In the genomic region with DNA sequence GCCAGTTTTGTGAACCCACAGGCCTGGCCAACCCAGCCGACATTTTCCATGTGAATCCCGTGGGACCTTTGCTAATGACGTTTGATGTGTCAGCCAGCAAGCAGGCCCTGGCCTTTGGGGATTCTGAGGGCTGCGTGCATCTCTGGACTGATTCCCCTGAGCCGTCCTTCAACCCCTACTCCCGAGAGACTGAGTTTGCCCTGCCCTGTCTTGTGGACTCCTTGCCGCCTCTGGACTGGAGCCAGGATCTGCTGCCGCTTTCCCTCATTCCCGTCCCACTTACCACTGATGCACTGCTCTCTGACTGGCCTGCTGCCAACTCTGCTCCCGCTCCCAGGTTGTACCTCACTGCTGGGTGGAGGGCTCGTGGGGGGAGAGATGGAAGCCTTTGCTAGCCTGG, we compare ENCODE assay signal across 8 mouse cellular contexts. TPM values are rescaled to one million over a fixed set of nuclear protein-coding genes. Genes with fewer than 3 reads are reported as not detected.
DNase-seq lines count a peak whose midpoint lies in the region; ATAC-seq and TF ChIP-seq lines count a peak whose summit lies in the region.
"Had no signal": no experiment of that assay in that cellular context is flagged by ENCODE, and none has a peak within 500 bp of the region (broad histone marks: within the 10 kb centered on the region; RNA-seq: fewer than 3 reads in every experiment).

No protein-coding gene starts in this region.

- no peak overlapping the region for H3K4me2 ChIP-seq in kidney, embryonic 15.5 days
- H3K4me2 ChIP-seq in heart, embryonic 12.5 days = peak overlapping the region; percentile 58
- H3K4me2 ChIP-seq: hindbrain, embryonic 15.5 days had no signal

- H3K4me1 ChIP-seq in kidney, adult 2 months (ENCODE audit: control insufficient read depth, insufficient read depth, low read length) = no peaks in the 10 kb centered on the region
- H3K4me1 ChIP-seq in kidney, embryonic 15.5 days = no peaks in the 10 kb centered on the region
- H3K4me1 ChIP-seq in heart, embryonic 12.5 days (replicated peaks) = peaks cover 19% of the 10 kb centered on the region

- WGBS in kidney, adult 2 months = 51% methylated on average over 11 of the region's 11 CpGs
- 67% methylated on average over 11 of the region's 11 CpGs for WGBS in kidney, embryonic 15.5 days
- WGBS in heart, embryonic 12.5 days = 33% methylated on average over 11 of the region's 11 CpGs

- peak; percentile 43 for DNase-seq in kidney, adult 2 months
- peak; percentile 81 for DNase-seq in adrenal gland, postnatal 14 days
- DNase-seq in lung, postnatal 4 days = peak; percentile 10 to 54
- DNase-seq in layer of hippocampus, adult 11-12 months (ENCODE audit: low spot score) = no peak
- no peak for DNase-seq in natural killer cell, adult 2 months (ENCODE audit: low spot score in 2 of 2)

- no peaks in the 10 kb centered on the region for H3K9me3 ChIP-seq in kidney, embryonic 15.5 days (replicated peaks)
- H3K9me3 ChIP-seq in heart, embryonic 12.5 days (replicated peaks) = no peaks in the 10 kb centered on the region
- H3K9me3 ChIP-seq: hindbrain, embryonic 15.5 days had no signal

- H3K27me3 ChIP-seq in kidney, adult 2 months (replicated peaks; ENCODE audit: control insufficient read depth, insufficient read depth, low read length) = no peaks in the 10 kb centered on the region
- H3K27me3 ChIP-seq in kidney, embryonic 15.5 days = no peaks in the 10 kb centered on the region
- no peaks in the 10 kb centered on the region for H3K27me3 ChIP-seq in heart, embryonic 12.5 days (replicated peaks)
- H3K27me3 ChIP-seq: hindbrain, embryonic 15.5 days had no signal

- no peak for TF ChIP-seq POLR2A in kidney, adult 2 months (IDR thresholded peaks at IDR 0.05; ENCODE audit: low read depth, low read length)

- H3K36me3 ChIP-seq in kidney, adult 2 months (ENCODE audit: control insufficient read depth, insufficient read depth, low read length) = peaks cover 2% of the 10 kb centered on the region; the same call in 1 of the 2 replicates
- peaks cover 92% of the 10 kb centered on the region for H3K36me3 ChIP-seq in kidney, embryonic 15.5 days
- peaks cover 67% of the 10 kb centered on the region for H3K36me3 ChIP-seq in heart, embryonic 12.5 days

- no peak overlapping the region for H3K9ac ChIP-seq in kidney, embryonic 15.5 days
- H3K9ac ChIP-seq in heart, embryonic 12.5 days = no peak overlapping the region; the same call in 1 of the 2 replicates
- H3K9ac ChIP-seq: hindbrain, embryonic 15.5 days had no signal

- no peak for ATAC-seq in kidney, embryonic 15.5 days (replicated peaks; ENCODE audit: low FRiP score)
- ATAC-seq in heart, embryonic 12.5 days (ENCODE audit: insufficient number of reproducible peaks, low FRiP score) = peak; percentile 71; the same call in 1 of the 2 replicates

- no peak overlapping the region for H3K4me3 ChIP-seq in kidney, adult 2 months (ENCODE audit: insufficient read depth, low read depth, low read length)
- no peak overlapping the region for H3K4me3 ChIP-seq in kidney, embryonic 15.5 days (replicated peaks)
- H3K4me3 ChIP-seq in heart, embryonic 12.5 days = no peak overlapping the region
- H3K4me3 ChIP-seq: hindbrain, embryonic 15.5 days had no signal

- H3K27ac ChIP-seq in kidney, adult 2 months (ENCODE audit: insufficient read depth, low read depth, low read length) = no peak overlapping the region
- no peak overlapping the region for H3K27ac ChIP-seq in kidney, embryonic 15.5 days
- peak overlapping the region; percentile 90 for H3K27ac ChIP-seq in heart, embryonic 12.5 days (ENCODE audit: poor library complexity, severe bottlenecking)
- H3K27ac ChIP-seq: hindbrain, embryonic 15.5 days had no signal

- TF ChIP-seq CTCF in kidney, adult 2 months (conservative IDR thresholded peaks at IDR 0.05; ENCODE audit: insufficient read depth, insufficient read length, low read depth, low read length) = no peak

RNA-seq across cellular contexts. Expression of a gene that starts 7.0 kb away (rescaled TPM):
- 18.1 and 21.1 TPM in 2 replicates for polyA plus RNA-seq in kidney, adult 2 months (2012; rRNA removed)
- polyA plus RNA-seq in kidney, embryonic 15.5 days (2015; fragmentation: Nextera tagmentation; extraction: Ambion mirVana) = 38.4 and 41.7 TPM in 2 replicates
- 22.2 and 27.0 TPM in 2 replicates for total RNA-seq in adrenal gland, postnatal 14 days (2021)
- polyA plus RNA-seq in heart, embryonic 12.5 days (2016; fragmentation: Nextera tagmentation; extraction: Ambion mirVana) = 30.0 and 31.7 TPM in 2 replicates

RNA-seq across cellular contexts. Expression of a gene that starts 11.6 kb away (rescaled TPM):
- polyA plus RNA-seq in kidney, adult 2 months (2012; rRNA removed) = 0.05 and 0.10 TPM in 2 replicates
- 0.21 and 0.40 TPM in 2 replicates for polyA plus RNA-seq in kidney, embryonic 15.5 days (2015; fragmentation: Nextera tagmentation; extraction: Ambion mirVana)
- total RNA-seq in adrenal gland, postnatal 14 days (2021) = 0.26 TPM in 1 of 2 replicates, not detected in the other
- polyA plus RNA-seq in heart, embryonic 12.5 days (2016; fragmentation: Nextera tagmentation; extraction: Ambion mirVana) = 1.2 and 1.8 TPM in 2 replicates

RNA-seq across cellular contexts. Expression of a gene that starts 12.1 kb away (rescaled TPM):
- 90.8 and 118 TPM in 2 replicates for polyA plus RNA-seq in kidney, adult 2 months (2012; rRNA removed)
- polyA plus RNA-seq in kidney, embryonic 15.5 days (2015; fragmentation: Nextera tagmentation; extraction: Ambion mirVana) = 331 and 361 TPM in 2 replicates
- total RNA-seq in adrenal gland, postnatal 14 days (2021) = 150 and 152 TPM in 2 replicates
- 201 and 209 TPM in 2 replicates for polyA plus RNA-seq in heart, embryonic 12.5 days (2016; fragmentation: Nextera tagmentation; extraction: Ambion mirVana)

RNA-seq across cellular contexts. Expression of a gene that starts 27.4 kb away (rescaled TPM):
- polyA plus RNA-seq in kidney, adult 2 months (2012; rRNA removed) = 252 and 273 TPM in 2 replicates
- polyA plus RNA-seq in kidney, embryonic 15.5 days (2015; fragmentation: Nextera tagmentation; extraction: Ambion mirVana) = 200 and 214 TPM in 2 replicates
- 918 and 1,019 TPM in 2 replicates for total RNA-seq in adrenal gland, postnatal 14 days (2021)
- polyA plus RNA-seq in heart, embryonic 12.5 days (2016; fragmentation: Nextera tagmentation; extraction: Ambion mirVana) = 418 and 430 TPM in 2 replicates

RNA-seq across cellular contexts. Expression of a gene that starts 39.8 kb away (rescaled TPM):
- 18.6 TPM in 2 replicates for polyA plus RNA-seq in kidney, adult 2 months (2012; rRNA removed)
- 11.8 and 14.2 TPM in 2 replicates for polyA plus RNA-seq in kidney, embryonic 15.5 days (2015; fragmentation: Nextera tagmentation; extraction: Ambion mirVana)
- 22.0 and 25.3 TPM in 2 replicates for total RNA-seq in adrenal gland, postnatal 14 days (2021)
- 11.2 and 12.2 TPM in 2 replicates for polyA plus RNA-seq in heart, embryonic 12.5 days (2016; fragmentation: Nextera tagmentation; extraction: Ambion mirVana)

Comparison
In these comparisons a context has a peak if more than half of its experiments do, and no peak if none do; other contexts are left out.
1. DNase-seq: peak in kidney, adult 2 months (single experiment), adrenal gland, postnatal 14 days (single experiment) and lung, postnatal 4 days (2 of 2); none in layer of hippocampus, adult 11-12 months (single experiment) and natural killer cell, adult 2 months (0 of 2).